Mouse (Mus musculus): ENCODE measurements at regions not wholly inside any gene's neighbourhood (a gene's known extent, or its start where the extent isn't known, plus 50 kb on each side); places are given as distances from the start of the nearest gene placed in this dataset.

DNA sequence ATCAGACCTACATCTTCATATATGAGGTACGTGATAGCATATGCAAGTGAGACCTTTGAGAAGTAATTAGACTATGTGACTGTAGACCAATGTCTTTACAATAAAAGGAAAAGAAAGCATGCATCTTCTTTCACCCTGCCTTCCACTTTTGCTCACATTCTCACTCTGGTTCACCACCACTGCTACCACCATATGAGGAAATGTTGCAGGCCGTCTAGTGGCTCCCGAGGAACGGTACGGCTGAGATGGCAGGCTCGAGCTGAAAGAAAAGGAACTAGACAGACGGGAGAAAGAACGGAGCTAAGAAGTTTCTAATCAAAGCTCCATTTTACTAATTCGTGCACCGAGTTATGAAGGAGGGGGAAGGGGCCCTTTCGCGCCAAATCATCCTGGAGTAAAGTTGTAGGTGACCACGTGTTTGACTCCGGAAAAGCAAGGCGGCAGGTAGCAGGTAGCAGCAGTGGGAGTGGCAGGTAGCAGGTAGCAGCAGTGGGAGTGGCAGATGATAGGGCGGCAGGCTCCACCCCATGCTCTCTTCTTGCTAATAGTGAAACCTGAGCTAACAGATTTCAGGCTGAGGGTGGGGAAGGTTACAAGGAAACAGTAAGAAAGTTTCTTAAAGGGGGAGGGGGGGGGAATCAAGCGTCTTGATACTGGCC lies 125.9 kb upstream of the Gm34302 start:
- TF ChIP-seq POLR2A (IDR thresholded peaks at IDR 0.05; ENCODE audit: low read depth, low read length) (no peak), CTCF (IDR thresholded peaks at IDR 0.05; ENCODE audit: extremely low read depth, insufficient read length, insufficient replicate concordance, low read depth, low read length) (no peak)
- Histone ChIP-seq H3K4me1 (ENCODE audit: control insufficient read depth, insufficient read depth, insufficient read length, low read length) (peaks cover 4% of the 10 kb centered on the region; the same call in 1 of the 2 replicates), H3K27ac (ENCODE audit: insufficient read depth, low read depth, low read length) (no peak overlapping the region), H3K27me3 (ENCODE audit: control insufficient read depth, insufficient read depth, low read length) (no peaks in the 10 kb centered on the region), H3K36me3 (ENCODE audit: control insufficient read depth, insufficient read depth, low read length) (no peaks in the 10 kb centered on the region), H3K4me3 (ENCODE audit: low read depth, low read length) (peak overlapping the region; percentile 36)
- WGBS = 12% methylated on average over 17 of the region's 17 CpGs

DNA sequence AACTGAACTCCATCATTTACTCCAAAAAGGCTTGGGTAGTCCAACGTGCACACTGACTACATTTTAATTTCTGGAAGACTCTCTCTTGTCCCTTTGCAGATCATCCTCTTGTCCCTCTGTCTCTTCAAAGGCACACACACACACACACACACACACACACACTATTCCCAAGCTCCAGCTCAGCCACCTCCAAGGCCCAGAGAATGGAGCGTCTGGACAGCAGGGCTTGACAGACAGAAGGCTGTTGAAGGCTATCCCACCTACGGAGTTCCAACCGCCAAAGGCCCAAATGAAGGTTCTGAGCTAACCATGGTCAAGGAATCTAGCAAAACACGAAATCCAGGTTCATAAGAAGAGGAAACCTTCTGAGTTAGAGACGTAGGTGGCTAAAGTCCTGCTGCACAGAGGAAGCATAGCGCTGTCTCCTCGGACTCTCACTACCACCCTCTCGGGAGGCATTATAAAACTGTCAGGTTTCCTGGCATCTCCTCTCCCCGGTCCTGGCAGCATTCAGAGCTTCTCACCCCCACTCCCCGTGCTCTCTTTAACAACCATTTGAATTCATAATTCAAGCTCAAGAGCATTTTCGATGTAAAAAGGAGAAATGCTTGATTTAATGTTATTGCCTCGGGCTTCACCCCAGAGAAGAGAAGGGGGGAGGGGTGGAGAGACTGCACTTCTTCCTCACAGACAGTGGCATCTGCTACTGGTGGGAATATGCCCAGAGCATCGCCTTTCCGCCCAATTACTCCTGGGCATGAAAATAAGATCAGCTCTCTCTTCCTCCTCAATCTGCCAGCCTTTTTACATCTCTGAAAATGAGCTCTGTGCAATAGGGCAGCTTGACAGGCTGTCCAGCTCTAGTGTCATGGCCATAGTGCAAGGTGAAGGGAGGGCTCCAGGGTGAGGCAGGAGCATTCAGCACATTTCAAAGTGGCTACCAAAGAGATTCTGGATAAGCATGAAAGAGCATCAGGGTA lies 99.3 kb upstream of the Gm34302 start:
- TF ChIP-seq CTCF (IDR thresholded peaks at IDR 0.05; ENCODE audit: extremely low read depth, insufficient read length, insufficient replicate concordance, low read depth, low read length) = no peak
- Histone ChIP-seq H3K36me3 (ENCODE audit: control insufficient read depth, insufficient read depth, low read length) (no peaks in the 10 kb centered on the region), H3K4me1 (ENCODE audit: control insufficient read depth, insufficient read depth, insufficient read length, low read length) (no peaks in the 10 kb centered on the region), H3K27me3 (ENCODE audit: control insufficient read depth, insufficient read depth, low read length) (no peaks in the 10 kb centered on the region), H3K27ac (ENCODE audit: insufficient read depth, low read depth, low read length) (no peak overlapping the region), H3K4me3 (ENCODE audit: low read depth, low read length) (no peak overlapping the region)
- 79% methylated on average over 15 of the region's 15 CpGs for WGBS

GRCm38 (mm10) chr3:63582180-63582579 lies 98.5 kb upstream of the Gm34302 start:
- 69% methylated on average over 6 of the region's 6 CpGs for WGBS
- no peaks in the 10 kb centered on the region for H3K27me3 ChIP-seq (ENCODE audit: control insufficient read depth, insufficient read depth, low read length)

DNA sequence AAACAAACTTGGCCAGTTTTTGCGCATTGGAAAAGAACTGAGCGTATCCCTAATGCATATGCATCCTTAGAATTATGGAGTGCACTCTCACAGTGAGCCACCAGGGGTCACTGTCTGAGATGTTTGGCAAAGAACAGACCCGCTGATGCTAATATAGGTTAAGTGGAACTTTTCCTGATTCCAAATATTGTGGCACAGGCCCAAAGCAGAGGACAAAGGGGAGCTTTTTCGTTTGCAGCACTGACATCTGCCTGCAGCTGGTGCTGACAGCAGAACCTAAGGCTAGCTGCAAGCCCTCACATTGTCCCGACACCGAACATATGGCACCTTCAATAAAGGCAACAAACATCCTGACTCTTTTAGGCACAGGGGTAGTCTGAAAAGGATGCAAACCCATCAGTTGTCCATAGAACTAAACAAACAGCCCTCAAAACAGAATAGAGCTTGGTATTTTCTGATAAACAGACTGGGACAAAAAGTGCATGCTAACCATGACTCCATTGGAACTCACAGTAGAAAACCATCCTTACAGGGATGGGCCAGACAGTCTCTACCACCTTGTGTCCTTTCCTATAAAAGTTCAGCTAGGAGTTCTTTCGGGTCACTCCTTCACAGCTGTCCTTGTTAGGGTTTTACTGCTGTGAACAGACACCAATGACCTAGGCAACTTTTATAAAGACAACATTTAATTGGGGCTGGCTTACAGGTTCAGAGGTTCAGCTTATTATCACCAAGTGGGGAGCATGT lies 87.1 kb upstream of the Gm34302 start:
- Histone ChIP-seq H3K36me3 (ENCODE audit: control insufficient read depth, insufficient read depth, low read length) (no peaks in the 10 kb centered on the region), H3K27me3 (ENCODE audit: control insufficient read depth, insufficient read depth, low read length) (no peaks in the 10 kb centered on the region), H3K4me1 (ENCODE audit: control insufficient read depth, insufficient read depth, insufficient read length, low read length) (no peaks in the 10 kb centered on the region), H3K27ac (ENCODE audit: insufficient read depth, low read depth, low read length) (no peak overlapping the region), H3K4me3 (ENCODE audit: low read depth, low read length) (no peak overlapping the region)
- TF ChIP-seq POLR2A (IDR thresholded peaks at IDR 0.05; ENCODE audit: low read depth, low read length) (no peak), CTCF (IDR thresholded peaks at IDR 0.05; ENCODE audit: extremely low read depth, insufficient read length, insufficient replicate concordance, low read depth, low read length) (peak; percentile 46; the same call in 1 of the 2 replicates)
- WGBS = 42% methylated on average over 7 of the region's 7 CpGs

More at GRCm38 (mm10) chr3:63582180-63582579, 98.5 kb upstream of the Gm34302 start:
- Histone ChIP-seq H3K4me1 (ENCODE audit: control insufficient read depth, insufficient read depth, insufficient read length, low read length) (no peaks in the 10 kb centered on the region), H3K36me3 (ENCODE audit: control insufficient read depth, insufficient read depth, low read length) (no peaks in the 10 kb centered on the region), H3K27ac (ENCODE audit: insufficient read depth, low read depth, low read length) (no peak overlapping the region), H3K4me3 (ENCODE audit: low read depth, low read length) (no peak overlapping the region)
- TF ChIP-seq POLR2A (IDR thresholded peaks at IDR 0.05; ENCODE audit: low read depth, low read length) (no peak), CTCF (IDR thresholded peaks at IDR 0.05; ENCODE audit: extremely low read depth, insufficient read length, insufficient replicate concordance, low read depth, low read length) (no peak)

GRCm38 (mm10) chr3:63570082-63570481 lies 86.4 kb upstream of the Gm34302 start:
- WGBS = 87% methylated on average over 1 of the region's 1 CpGs
- no peaks in the 10 kb centered on the region for H3K4me1 ChIP-seq (ENCODE audit: control insufficient read depth, insufficient read depth, insufficient read length, low read length)
- no peak overlapping the region for H3K4me3 ChIP-seq (ENCODE audit: low read depth, low read length)
- H3K27me3 ChIP-seq (ENCODE audit: control insufficient read depth, insufficient read depth, low read length) = no peaks in the 10 kb centered on the region
- H3K27ac ChIP-seq (ENCODE audit: insufficient read depth, low read depth, low read length) = no peak overlapping the region
- TF ChIP-seq CTCF (IDR thresholded peaks at IDR 0.05; ENCODE audit: extremely low read depth, insufficient read length, insufficient replicate concordance, low read depth, low read length) (no peak), POLR2A (IDR thresholded peaks at IDR 0.05; ENCODE audit: low read depth, low read length) (no peak)
- H3K36me3 ChIP-seq (ENCODE audit: control insufficient read depth, insufficient read depth, low read length) = no peaks in the 10 kb centered on the region

GRCm38 (mm10) chr3:63569004-63569596 lies 85.4 kb upstream of the Gm34302 start:
- Histone ChIP-seq H3K4me3 (ENCODE audit: low read depth, low read length) (no peak overlapping the region), H3K36me3 (ENCODE audit: control insufficient read depth, insufficient read depth, low read length) (no peaks in the 10 kb centered on the region), H3K27me3 (ENCODE audit: control insufficient read depth, insufficient read depth, low read length) (no peaks in the 10 kb centered on the region), H3K27ac (ENCODE audit: insufficient read depth, low read depth, low read length) (no peak overlapping the region), H3K4me1 (ENCODE audit: control insufficient read depth, insufficient read depth, insufficient read length, low read length) (no peaks in the 10 kb centered on the region)
- TF ChIP-seq POLR2A (IDR thresholded peaks at IDR 0.05; ENCODE audit: low read depth, low read length) (no peak), CTCF (IDR thresholded peaks at IDR 0.05; ENCODE audit: extremely low read depth, insufficient read length, insufficient replicate concordance, low read depth, low read length) (no peak)
- 66% methylated on average over 7 of the region's 7 CpGs for WGBS

Data from small intestine, adult 2 months (tissue).